Mouse (Mus musculus) spleen, adult 18-20 months (tissue): Measurements from ENCODE around the gene Prim2.
"Not testable (repeated sequence)": the region's sequence is repeated elsewhere in the genome, so short reads cannot be mapped to it uniquely, and the experiment has no call there.

ENCODE experiments used
- DNase-seq, 2 experiments: peaks; one replicate each; pipeline ENCODE4 v3.0.0; 2022; ENCODE audit warnings: mixed read lengths in 2 of 2

Prim2 gene

DNA sequence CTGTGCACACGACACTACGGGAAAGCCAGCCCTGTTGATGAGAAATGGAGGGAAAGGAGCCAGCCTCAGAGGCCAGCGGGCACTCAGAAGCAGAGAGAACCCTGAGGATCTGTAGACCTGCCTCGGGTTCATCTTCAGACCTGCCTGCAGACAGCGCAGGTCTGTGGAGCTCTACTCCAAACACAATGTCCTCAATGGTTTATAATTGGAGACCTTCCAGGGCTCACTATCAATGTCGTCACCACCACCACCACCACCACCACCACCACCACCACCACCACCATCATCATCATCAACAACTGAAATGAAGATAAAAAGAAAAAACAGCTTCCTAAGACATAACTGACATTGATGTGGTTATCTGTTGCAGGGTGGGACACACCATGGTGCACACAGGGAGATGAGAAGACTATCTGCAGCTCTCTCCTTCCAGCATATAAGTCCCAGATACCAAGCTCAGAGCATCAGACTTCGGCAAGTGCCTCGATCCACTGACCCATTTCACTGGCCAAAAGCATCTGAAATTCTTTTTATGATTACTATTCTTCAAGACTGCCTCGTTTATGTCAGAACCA, 20.0 kb downstream of the Prim2 start:
- DNase-seq = no peak

DNA sequence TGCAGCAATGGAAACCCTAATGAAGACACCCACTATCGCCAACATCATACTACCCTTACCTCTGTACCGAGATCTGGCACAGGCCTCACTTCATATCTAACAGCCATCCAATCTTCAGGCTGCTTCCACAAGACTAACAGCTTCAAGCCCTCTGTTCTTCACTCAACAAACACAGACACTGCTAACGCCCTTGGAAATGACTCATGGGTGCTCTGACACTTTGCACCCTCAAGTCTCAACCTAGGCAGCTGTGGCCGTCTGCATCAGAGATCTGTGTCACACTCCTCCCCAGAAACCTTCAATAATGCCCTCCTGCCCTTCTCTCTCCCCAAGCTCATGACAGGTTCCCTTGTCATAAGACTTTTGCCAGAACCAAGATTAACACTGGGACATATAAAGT, 20.6 kb downstream of the Prim2 start:
- no peak for DNase-seq

DNA sequence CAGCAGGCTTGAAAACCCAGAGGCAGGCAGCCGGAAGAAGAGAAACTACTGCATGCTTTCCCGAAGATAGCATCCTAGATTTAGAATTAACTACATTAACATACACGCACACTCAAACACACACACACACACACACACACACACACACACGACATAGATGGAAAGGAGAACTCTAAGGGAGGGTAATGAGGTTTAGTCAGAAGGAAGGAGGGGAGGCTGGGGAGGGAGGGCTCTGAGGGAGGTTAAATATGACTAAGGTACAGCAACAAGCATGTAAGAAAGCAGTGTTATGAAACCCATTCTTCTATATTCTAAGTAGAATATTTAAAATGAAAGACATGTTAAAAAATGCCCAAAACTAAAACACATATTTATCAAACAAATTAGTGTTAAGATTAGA, 21.9 kb downstream of the Prim2 start:
- no peak for DNase-seq

DNA sequence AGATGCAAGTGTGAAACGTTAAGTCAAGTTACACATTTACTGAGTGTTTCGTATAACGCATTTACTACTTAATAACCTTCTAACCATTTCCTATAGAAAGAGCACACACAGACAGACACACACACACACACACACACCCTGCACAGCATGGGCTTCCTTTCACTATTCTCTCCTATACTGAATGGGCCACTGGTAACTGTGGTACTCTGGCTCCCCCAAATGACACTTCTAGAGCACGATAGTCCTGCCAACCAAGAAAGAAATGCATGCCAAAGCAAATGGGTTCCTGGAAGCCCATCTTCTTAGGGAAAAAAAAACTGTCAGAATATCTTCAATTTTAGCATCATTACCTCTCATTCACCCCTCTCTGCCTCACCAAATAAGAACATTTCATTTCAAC, 22.4 kb downstream of the Prim2 start:
- no peak for DNase-seq

DNA sequence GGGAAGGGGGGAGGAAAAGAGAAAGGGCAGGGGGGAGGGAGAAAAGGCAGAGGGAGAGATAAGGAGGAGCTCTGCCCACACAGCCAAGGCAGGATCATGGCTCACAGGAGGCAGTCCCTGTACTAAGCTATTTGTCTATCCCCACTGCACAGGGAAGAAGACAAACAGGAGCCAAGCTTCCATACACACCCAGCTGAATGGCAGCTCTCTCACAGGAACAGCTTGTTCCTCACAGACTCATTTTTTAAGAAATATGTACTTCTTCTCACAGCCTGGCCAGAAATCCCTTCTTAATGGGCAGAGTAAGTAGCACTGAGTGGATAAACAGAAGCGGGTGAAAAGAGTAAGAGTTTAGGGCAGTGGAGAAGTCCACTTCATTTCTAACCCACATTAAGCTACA, 23.9 kb downstream of the Prim2 start:
- no peak for DNase-seq

DNA sequence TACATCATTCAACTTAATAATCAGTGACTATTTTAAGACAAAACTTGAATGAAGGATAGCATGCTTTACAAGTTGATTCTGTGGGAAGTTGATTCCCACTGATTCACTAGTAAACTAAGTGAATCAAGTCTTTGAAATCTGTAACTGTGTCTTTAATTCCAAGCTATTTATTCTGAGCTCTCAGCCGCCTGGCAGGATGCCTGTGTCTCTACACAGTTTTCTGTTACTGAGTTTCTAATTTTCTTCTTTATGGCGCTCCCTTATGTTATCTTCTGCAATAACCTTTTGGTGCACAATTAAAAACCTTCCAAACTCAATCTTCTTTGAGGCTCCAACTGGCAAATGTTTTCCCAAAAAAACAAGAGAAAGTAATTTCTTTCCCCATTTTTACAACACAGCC, 28.5 kb downstream of the Prim2 start:
- DNase-seq = no peak

DNA sequence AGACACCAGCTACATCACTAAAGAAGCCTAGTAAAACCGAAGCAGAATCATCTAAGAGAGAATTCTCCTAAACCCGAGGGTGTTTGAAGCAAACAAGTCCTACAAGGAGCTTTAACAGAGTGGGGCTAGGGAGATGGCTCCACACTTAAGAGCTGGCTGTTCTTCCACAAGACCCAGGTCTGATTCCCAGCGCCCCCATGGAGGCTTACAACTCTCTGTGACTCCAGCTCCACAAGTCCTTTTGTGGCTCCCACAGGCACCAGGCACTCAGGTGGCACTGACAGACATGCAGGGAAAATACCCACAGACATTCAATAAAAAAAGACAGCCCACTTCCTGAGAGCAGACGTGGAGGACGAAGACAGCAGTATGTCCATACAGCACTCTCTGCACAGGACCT, 29.5 kb downstream of the Prim2 start:
- no peak for DNase-seq

DNA sequence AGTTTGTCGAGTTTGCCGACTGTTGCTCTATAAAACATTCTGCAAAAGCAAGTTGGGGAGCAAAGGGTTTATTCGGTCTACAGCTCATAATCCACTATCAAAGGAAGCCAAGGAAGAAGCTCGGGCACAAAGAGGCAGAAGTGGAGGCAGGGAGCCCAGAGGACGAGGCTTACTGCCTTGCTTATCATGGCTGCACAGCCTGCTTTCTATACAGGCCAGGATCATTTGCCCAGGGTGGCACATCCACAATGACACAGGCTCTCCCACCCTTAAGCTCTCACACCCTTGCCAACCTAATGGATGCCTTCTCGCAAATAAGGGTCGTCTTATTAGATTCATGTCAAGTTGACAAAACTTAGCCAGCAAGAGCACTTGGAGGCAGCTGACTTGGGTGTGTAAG, 30.4 kb downstream of the Prim2 start:
- no peak for DNase-seq

DNA sequence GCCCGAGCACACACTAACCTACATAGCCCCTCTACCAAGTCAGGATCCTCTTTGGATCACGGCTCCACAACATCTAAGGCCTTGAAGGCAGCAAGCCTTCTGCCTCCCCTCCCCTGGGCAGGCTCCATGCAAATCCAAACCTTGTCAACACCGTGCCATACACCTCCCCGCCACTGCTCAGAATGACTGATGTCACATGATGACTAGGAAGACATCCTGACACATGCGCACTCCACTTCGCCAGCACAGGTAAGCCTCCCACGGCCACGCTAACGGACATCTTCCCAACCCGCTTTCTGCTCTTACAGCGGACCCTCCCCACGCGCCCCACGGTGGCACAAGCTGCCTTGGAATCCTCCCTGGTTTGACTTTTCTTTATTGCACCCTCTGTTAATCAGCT, 31.8 kb downstream of the Prim2 start:
- no peak for DNase-seq

DNA sequence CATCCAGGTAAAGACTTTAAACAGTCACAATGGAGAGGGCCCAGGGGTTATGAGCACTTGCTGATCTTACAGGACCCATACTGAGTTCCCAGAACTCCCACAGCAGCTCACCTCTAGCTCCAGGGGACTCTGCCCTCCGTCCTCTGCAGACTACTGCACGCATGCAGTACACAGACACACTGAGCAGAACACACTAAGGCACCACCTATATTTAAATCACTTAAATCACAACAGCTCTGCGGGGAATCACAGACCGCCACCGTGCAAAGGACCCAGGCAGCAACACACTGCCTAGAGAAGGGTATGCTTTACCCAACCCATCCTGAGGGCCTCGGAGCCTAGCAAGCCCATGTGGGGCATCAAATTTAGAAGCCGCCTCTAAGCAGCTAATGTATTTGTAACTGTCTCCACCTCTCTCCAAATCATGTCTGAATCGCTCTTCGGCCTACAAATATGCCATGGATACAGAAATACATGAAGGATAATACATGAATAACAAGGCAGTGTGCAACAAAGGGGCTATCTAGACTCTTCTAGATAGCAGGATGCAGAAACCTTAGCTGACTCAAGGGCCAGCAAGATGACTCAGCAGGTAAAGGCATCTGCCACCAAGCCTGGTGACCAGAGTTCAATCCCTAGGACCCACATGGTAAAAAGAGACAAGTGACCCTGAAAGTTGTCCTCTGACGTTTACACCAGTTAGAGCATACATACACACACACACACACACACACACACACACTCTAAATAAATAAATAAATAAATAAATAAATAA, 33.0 kb downstream of the Prim2 start:
- DNase-seq = no peak

DNA sequence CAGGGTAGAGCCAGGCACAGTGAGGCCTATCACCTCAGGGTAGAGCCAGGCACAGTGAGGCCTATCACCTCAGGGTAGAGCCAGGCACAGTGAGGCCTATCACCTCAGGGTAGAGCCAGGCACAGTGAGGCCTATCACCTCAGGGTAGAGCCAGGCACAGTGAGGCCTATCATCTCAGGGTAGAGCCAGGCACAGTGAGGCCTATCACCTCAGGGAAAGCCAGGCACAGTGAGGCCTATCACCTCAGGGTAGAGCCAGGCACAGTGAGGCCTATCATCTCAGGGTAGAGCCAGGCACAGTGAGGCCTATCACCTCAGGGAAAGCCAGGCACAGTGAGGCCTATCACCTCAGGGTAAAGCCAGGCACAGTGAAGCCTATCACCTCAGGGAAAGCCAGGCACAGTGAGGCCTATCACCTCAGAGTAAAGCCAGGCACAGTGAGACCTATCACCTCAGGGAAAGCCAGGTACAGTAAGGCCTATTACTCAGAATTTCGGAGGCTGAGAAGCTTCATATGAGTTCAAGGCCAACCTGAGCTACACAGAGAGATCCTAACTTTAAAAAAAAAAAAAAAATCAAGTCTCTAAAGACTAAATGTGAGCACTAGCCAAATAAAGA, 38.5 kb downstream of the Prim2 start:
- DNase-seq = not testable (repeated sequence)

DNA sequence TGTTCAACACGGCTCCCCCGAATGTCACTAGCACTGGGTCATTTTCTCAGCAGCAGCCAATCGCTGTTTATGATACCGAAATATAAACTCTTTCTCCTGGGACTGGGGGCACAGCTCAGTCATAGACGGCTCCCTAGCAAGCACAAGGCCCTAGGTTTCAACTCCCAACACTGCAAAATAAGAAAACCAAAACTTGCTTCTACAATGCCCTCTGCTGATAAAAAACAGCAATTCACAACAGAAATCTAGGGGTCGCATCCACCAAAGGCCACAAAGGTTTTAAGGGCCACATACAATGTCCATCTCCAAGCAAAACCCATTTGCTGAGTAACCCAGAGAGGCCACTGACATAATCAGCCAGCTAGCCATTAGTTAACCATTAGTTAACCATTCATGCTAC, 41.8 kb downstream of the Prim2 start:
- DNase-seq = no peak

DNA sequence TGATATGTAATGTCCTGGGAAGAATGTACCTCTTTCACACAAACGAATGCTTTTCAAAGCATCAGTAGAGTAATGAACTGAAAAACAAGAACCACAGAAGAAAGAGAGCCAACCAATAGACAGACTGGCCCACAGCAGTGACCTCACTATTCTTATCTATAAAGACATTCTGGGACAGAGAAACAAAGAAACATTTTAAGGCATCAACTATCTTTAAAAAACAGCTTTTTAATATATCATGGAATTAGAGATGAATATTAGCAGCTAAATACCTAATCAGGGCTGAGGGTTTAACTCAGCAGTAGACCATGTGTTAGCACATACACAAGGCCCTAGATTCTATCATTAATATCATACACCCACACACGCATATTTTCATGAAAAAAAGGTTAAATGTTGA, 42.5 kb downstream of the Prim2 start:
- no peak for DNase-seq

DNA sequence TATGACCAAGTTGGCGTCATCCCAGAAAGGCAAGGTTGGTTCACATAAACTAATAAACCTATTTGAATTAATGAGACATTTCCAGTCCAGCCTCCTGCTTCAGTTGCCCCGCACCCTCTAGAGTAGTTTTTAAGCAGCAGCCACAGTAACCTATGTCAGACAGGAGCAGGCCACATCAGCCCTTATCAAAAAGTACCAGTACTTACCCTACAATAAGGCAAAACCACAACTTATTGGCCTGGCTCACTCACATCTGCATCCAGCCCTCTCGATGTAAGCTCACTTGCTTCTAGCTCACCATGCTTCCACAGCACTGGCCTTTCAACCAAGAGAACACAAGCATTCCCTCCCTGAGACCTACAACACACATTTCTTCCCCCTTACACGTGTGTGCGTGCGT, 44.7 kb downstream of the Prim2 start:
- no peak for DNase-seq

DNA sequence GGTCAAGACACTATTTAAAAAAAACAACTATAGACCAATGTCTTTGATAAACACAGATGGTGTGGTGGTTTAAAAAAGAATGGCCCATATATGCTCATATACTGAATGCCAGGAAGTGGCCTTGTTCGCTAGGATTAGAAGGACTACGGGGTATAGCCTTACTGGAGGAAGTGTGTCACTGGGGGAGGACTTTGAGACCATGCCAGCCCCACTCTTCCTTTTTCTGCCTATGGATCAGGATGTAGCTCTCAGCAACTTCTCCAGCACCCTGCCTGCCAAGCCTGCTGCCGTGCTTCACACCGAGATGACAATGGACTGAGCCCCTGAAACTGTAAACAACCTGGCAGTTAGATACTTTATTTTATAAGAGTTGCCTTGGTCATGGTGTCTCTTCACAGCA, 45.2 kb downstream of the Prim2 start:
- no peak for DNase-seq

DNA sequence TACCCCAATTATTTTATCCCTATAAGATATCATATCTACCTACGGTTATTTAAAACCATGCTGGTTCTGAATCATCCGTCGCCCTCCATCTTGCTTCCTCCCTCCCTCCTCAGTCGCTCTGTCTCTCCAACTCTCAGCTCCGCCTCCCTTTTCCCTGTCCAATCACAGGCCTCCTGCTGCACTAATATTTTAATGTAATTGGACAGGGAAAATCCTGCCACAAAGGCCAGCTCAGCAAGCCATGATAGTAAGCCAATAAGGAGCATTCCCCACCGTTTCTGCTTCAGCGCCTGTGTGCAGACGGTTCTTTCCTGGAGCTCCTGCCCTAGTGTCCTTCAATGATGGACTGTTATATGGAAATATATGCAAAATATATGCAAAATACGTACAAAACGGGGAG, 47.8 kb downstream of the Prim2 start:
- no peak for DNase-seq

DNA sequence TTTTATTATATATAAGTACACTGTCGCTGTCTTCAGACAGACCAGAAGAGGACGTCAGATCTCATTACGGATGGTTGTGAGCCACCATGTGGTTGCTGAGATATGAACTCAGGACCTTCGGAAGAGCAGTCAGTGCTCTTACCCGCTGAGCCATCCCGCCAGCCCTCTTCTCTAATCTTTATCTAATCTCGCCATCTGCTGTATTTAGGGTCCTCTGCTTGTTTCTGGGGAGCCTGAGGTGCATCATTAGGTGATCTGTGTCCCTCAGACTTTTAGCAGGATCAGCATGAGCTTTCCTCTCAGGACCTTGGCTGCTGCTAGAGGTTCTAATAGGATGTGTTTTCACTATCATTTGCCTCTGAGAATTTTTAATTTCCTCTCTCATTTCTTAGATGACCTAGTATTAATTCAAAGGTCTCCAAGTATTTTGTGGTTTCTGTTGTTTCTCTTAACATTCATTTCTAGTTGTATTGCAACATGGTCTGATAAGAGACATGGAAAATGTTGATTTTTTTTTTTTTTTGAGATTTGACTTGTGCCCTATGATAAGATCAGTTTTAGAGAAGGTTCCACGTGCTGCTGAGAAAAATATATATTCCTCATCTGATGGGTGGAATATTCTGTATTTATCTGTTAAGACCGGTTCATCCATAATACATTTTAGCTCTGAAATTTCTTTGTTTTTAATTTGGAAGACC, 49.4 kb downstream of the Prim2 start:
- no peak for DNase-seq

DNA sequence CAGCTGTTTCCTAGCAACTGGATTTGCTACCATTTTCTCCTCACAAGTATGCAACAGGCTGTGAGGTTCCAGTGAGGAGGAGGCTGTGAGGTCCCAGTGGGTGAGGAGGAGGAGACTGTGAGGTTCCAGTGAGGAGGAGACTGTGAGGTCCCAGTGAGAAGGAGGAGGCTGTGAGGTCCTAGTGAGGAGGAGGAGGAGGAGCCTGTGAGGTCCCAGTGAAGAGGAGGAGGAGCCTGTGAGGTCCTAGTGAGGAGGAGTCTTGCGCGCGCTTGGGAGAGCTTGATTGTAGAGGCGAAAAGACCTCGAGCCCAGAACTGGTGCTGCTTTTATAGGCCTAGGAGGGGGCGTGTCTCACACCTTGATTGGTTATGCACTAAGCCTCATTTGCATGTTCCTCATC, 53.0 kb downstream of the Prim2 start:
- not testable (repeated sequence) for DNase-seq

DNA sequence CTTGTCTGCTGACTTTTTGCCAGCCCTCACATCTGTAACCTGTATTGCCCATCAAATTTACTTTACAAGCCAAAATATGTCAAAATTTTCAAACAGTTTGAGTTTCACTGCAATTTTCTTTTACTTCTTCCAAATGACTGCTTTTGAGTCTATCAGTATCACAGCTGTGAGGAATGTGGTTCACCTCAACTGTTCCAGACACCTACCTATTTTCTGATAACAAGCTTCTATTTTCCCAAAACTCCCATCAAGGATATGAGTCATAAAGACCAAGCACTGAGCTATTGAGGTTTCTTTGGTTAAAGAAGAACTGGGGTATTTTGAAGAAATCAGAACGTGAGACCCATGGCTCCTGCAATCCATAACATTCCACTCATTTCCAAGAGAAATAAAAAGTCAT, 57.5 kb downstream of the Prim2 start:
- DNase-seq = no peak

DNA sequence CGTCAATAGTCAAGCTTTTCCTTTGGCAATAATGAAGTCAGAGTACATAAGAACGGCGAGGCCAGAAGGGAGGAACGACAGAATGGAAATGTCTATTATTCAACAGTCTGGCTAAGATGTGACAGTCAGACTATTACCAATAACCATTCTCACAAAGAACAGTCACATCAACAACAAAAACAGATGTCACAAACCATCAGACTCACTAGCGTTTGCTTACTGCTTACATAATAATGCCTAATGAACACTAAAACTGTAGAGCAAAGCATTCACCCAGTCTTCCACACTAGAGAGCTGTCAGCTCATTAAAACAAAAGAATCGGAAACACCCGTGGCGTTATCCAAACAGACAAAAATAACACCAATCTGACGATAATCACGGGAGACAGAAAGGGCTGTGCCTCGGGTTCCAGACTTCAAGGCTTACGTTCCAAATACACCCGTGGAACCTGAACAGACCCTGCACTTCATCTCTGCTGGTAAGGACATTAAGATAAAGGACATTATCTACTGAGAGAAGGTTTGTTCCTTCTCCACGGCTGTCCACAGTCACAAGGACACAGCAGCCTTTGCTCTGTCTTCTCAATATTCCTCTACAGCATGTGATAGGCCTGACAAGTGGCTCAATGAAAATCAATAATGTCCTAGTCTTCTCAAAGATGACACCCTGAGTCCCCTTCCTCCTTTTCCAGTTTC, 59.4 kb downstream of the Prim2 start:
- DNase-seq = no peak

DNA sequence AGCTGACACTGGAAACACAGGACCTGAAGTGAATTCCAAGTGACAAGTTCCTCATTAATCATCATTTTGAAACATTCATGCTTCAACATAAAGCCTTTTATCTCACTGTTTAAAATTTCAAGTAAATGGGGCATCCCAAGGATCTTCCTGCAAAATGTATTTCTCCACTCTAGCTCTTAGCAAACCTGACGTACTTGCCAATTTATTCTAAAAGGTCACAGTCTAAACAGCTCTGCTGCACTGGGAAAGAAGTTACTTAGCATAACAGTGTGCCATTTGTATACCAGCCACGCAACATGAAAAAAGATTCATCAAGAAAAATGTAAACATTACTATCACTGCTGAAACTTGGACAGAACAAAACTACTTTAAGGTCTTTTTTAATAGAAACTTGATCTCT, 61.5 kb downstream of the Prim2 start:
- no peak for DNase-seq

DNA sequence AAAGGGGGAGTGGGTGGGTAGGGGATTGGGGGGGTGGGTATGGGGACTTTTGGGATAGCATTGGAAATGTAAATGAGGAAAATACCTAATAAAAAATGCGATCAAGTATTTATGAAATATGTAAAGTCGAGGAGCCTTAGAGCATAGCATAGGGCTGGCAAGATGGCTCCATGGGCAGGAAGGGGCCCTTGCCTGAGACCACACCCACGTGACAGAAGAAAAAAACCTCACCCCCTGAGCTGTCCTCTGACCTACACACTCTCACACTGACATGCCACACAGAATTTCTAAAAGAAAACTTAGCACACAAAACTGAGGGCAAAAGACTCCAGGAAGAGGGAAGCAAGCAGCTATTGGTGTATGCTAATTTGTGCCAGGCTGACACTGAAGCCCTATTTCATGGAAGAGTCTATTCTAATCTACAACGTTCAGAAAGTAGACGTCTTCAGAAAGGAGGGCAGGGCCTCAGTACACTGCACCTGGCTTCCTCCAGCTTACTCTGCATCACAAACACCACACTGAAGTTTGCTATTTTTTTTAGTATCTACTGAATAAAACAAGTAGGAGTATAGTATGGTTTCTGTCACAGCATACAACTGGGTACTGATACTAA, 65.4 kb downstream of the Prim2 start:
- DNase-seq = no peak

DNA sequence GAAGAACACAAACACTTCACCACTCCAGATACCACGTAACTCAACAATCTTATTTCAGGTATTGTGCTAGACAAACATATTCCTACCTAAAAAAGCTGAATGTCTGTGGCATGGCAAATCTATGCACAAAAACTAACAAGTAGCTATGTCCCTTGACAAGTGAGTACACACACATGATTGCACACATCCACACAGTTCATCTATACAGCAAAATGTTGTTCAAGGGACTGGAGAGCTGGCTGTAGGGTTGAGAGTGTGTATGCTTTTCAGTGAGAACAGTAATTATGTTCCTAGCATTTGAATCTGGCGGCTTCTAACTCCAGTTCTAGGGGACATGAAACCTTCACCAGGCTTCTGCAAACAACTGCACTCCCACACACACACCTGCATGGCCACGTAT, 69.9 kb downstream of the Prim2 start:
- DNase-seq = no peak
